Mouse (Mus musculus) MEL (cell line): ENCODE results near the gene Tgfbr3. TPM values are rescaled to one million over a fixed set of nuclear protein-coding genes. Genes with fewer than 3 reads are reported as not detected.

ENCODE experiments used
- DNase-seq: peaks from one replicate; pipeline ENCODE4 v3.0.0; 2011; ENCODE audit warnings: low read depth, low spot score
- H3K27ac ChIP-seq: 2 replicates; pipeline ENCODE4 v1.5.1; 2012; ENCODE audit warnings: low read depth, mild to moderate bottlenecking, control low read depth, low read length, moderate library complexity; ENCODE audit not compliant: control insufficient read depth
- H3K27me3 ChIP-seq, 2 experiments: fragments of 150-350 bp in 1 of 2; sonication (generic) in 1 of 2; 2 replicates each; pipeline ENCODE4 v1.6.1; 2012; ENCODE audit warnings: low read length in 2 of 2, mild to moderate bottlenecking in 2 of 2, improper control_type of control experiment in 1 of 2, moderate library complexity in 1 of 2; ENCODE audit not compliant: insufficient read depth in 2 of 2, control insufficient read depth in 1 of 2
- H3K36me3 ChIP-seq, 2 experiments: 2 replicates each; pipeline ENCODE4 v1.6.1; 2012 to 2014; ENCODE audit warnings: low read length in 2 of 2, improper control_type of control experiment in 1 of 2, inconsistent platforms in 1 of 2, mild to moderate bottlenecking in 1 of 2; ENCODE audit not compliant: insufficient read depth in 2 of 2, control insufficient read depth in 1 of 2
- H3K4me1 ChIP-seq, 2 experiments: fragments of 150-350 bp in 1 of 2; sonication (generic) in 1 of 2; 2 replicates each; pipeline ENCODE4 v1.6.1; 2012; ENCODE audit warnings: low read length in 2 of 2, improper control_type of control experiment in 1 of 2, mild to moderate bottlenecking in 1 of 2; ENCODE audit not compliant: insufficient read depth in 2 of 2, control insufficient read depth in 1 of 2
- H3K4me3 ChIP-seq, 2 experiments: fragments of 150-350 bp in 1 of 2; sonication (generic) in 1 of 2; 2 replicates each; pipeline ENCODE4 v1.5.1; 2012; ENCODE audit warnings: low read depth in 2 of 2, low read length in 2 of 2, mild to moderate bottlenecking in 2 of 2, moderate library complexity in 2 of 2, control low read depth in 1 of 2, improper control_type of control experiment in 1 of 2; ENCODE audit not compliant: control insufficient read depth in 1 of 2, insufficient read depth in 1 of 2
- H3K79me2 ChIP-seq: 2 replicates; pipeline ENCODE4 v1.6.1; 2012; ENCODE audit warnings: mild to moderate bottlenecking, low read length, moderate library complexity; ENCODE audit not compliant: control insufficient read depth, poor library complexity, insufficient read depth
- H3K9ac ChIP-seq: 2 replicates; pipeline ENCODE4 v1.6.1; 2012; ENCODE audit warnings: low read depth, mild to moderate bottlenecking, control low read depth, low read length, moderate library complexity; ENCODE audit not compliant: control insufficient read depth, poor library complexity, severe bottlenecking
- H3K9me3 ChIP-seq: fragments of 150-350 bp; sonication (generic); replicated peaks from 2 replicates; pipeline ENCODE4 v1.6.1; 2012; ENCODE audit warnings: mild to moderate bottlenecking, low read length, improper control_type of control experiment, moderate library complexity; ENCODE audit not compliant: insufficient read depth
- BHLHE40 ChIP-seq: IDR thresholded peaks from 2 replicates; pipeline ENCODE4 v1.6.1; 2012; ENCODE audit warnings: low read depth, mild to moderate bottlenecking, inconsistent platforms, low read length, improper control_type of control experiment, borderline replicate concordance
- CHD2 ChIP-seq: IDR thresholded peaks from 2 replicates; pipeline ENCODE4 v1.6.1; 2011; ENCODE audit warnings: low read length, improper control_type of control experiment
- CTCF ChIP-seq, 3 experiments: IDR thresholded peaks in 2 of 3; conservative IDR thresholded peaks in 1 of 3; 2 replicates each; pipeline ENCODE4 v1.5.1; 2011 to 2012; ENCODE audit warnings: low read length in 3 of 3, low read depth in 2 of 3, mild to moderate bottlenecking in 2 of 3, improper control_type of control experiment in 1 of 3, inconsistent platforms in 1 of 3, mixed read lengths in 1 of 3, moderate library complexity in 1 of 3; ENCODE audit not compliant: control insufficient read depth in 1 of 3, insufficient read depth in 1 of 3, poor library complexity in 1 of 3, severe bottlenecking in 1 of 3
- E2F4 ChIP-seq: IDR thresholded peaks from 2 replicates; pipeline ENCODE4 v1.6.1; 2011; ENCODE audit warnings: low read depth, low read length, improper control_type of control experiment, borderline replicate concordance
- ELF1 ChIP-seq: IDR thresholded peaks from 2 replicates; pipeline ENCODE4 v1.6.1; 2014; ENCODE audit warnings: low read depth, mild to moderate bottlenecking, inconsistent platforms, low read length, improper control_type of control experiment, moderate library complexity
- EP300 ChIP-seq, 2 experiments: IDR thresholded peaks; 2 replicates each; pipeline ENCODE4 v1.6.1; 2011; ENCODE audit warnings: improper control_type of control experiment in 2 of 2, low read length in 2 of 2, low read depth in 1 of 2, mild to moderate bottlenecking in 1 of 2
- GABPA ChIP-seq: IDR thresholded peaks from 2 replicates; pipeline ENCODE4 v1.6.1; 2012; ENCODE audit warnings: low read depth, mild to moderate bottlenecking, inconsistent platforms, low read length, improper control_type of control experiment, moderate library complexity
- HCFC1 ChIP-seq: IDR thresholded peaks from 2 replicates; pipeline ENCODE4 v1.6.1; 2012; ENCODE audit warnings: low read depth, mild to moderate bottlenecking, inconsistent platforms, low read length, improper control_type of control experiment, moderate library complexity
- JUND ChIP-seq: IDR thresholded peaks from 2 replicates; pipeline ENCODE4 v1.6.1; 2011; ENCODE audit warnings: low read depth, mild to moderate bottlenecking, improper control_type of control experiment, low read length
- KAT2A ChIP-seq: conservative IDR thresholded peaks from 2 replicates; pipeline ENCODE4 v1.6.1; 2012; ENCODE audit warnings: low read depth, low read length, improper control_type of control experiment, inconsistent platforms
- MAFK ChIP-seq: IDR thresholded peaks from 2 replicates; pipeline ENCODE4 v1.6.1; 2011; ENCODE audit warnings: low read depth, mild to moderate bottlenecking, low read length, improper control_type of control experiment, borderline replicate concordance
- MAZ ChIP-seq: IDR thresholded peaks from 2 replicates; pipeline ENCODE4 v1.6.1; 2012; ENCODE audit warnings: low read depth, mild to moderate bottlenecking, inconsistent platforms, low read length, improper control_type of control experiment
- MEF2A ChIP-seq: IDR thresholded peaks from 2 replicates; pipeline ENCODE4 v1.6.1; 2014; ENCODE audit warnings: low read depth, mild to moderate bottlenecking, inconsistent platforms, low read length, improper control_type of control experiment; ENCODE audit not compliant: poor library complexity, insufficient replicate concordance, severe bottlenecking; ENCODE audit errors: extremely low read depth
- MYB ChIP-seq: IDR thresholded peaks from 2 replicates; pipeline ENCODE4 v1.6.1; 2011; ENCODE audit warnings: mild to moderate bottlenecking, low read depth, low read length, improper control_type of control experiment
- MYC ChIP-seq: IDR thresholded peaks from 2 replicates; pipeline ENCODE4 v1.6.1; 2011; ENCODE audit warnings: low read depth, mild to moderate bottlenecking, low read length, improper control_type of control experiment, moderate library complexity
- NELFE ChIP-seq: IDR thresholded peaks from 2 replicates; pipeline ENCODE4 v1.6.1; 2011; ENCODE audit warnings: low read depth, low read length, improper control_type of control experiment
- POLR2A ChIP-seq, 2 experiments: IDR thresholded peaks; 2 replicates each; pipeline ENCODE4 v1.6.1; 2011 to 2012; ENCODE audit warnings: low read length in 2 of 2, mild to moderate bottlenecking in 2 of 2, control low read depth in 1 of 2, improper control_type of control experiment in 1 of 2, low read depth in 1 of 2, moderate library complexity in 1 of 2; ENCODE audit not compliant: control insufficient read depth in 1 of 2, insufficient read depth in 1 of 2, poor library complexity in 1 of 2
- POLR2AphosphoS2 ChIP-seq: IDR thresholded peaks from 2 replicates; pipeline ENCODE4 v1.6.1; 2011; ENCODE audit warnings: low read length, improper control_type of control experiment
- POLR2AphosphoS5 ChIP-seq: IDR thresholded peaks from 2 replicates; pipeline ENCODE4 v1.6.1; 2012; ENCODE audit warnings: low read depth, borderline replicate concordance, mild to moderate bottlenecking, inconsistent platforms, low read length, moderate library complexity, mixed read lengths
- RCOR1 ChIP-seq: IDR thresholded peaks from 2 replicates; pipeline ENCODE4 v1.6.1; 2012; ENCODE audit warnings: low read depth, mild to moderate bottlenecking, inconsistent platforms, low read length, improper control_type of control experiment
- SIN3A ChIP-seq: IDR thresholded peaks from 2 replicates; pipeline ENCODE4 v1.6.1; 2012; ENCODE audit warnings: low read length, improper control_type of control experiment, inconsistent platforms
- TAL1 ChIP-seq: IDR thresholded peaks from 2 replicates; pipeline ENCODE4 v1.6.1; 2012; ENCODE audit warnings: mild to moderate bottlenecking, inconsistent platforms, low read length, moderate library complexity, mixed read lengths
- TBP ChIP-seq: IDR thresholded peaks from 2 replicates; pipeline ENCODE4 v1.8.0; 2011; ENCODE audit warnings: low read depth, low read length, improper control_type of control experiment
- TCF12 ChIP-seq: IDR thresholded peaks from 2 replicates; pipeline ENCODE4 v1.6.1; 2014; ENCODE audit warnings: low read depth, mild to moderate bottlenecking, inconsistent platforms, low read length, improper control_type of control experiment, moderate library complexity
- UBTF ChIP-seq: IDR thresholded peaks from 2 replicates; pipeline ENCODE4 v1.6.1; 2012; ENCODE audit warnings: low read depth, mild to moderate bottlenecking, inconsistent platforms, low read length, improper control_type of control experiment, moderate library complexity, borderline replicate concordance; ENCODE audit not compliant: insufficient read depth
- ZC3H11A ChIP-seq: IDR thresholded peaks from 2 replicates; pipeline ENCODE4 v1.6.1; 2012; ENCODE audit warnings: low read depth, mild to moderate bottlenecking, inconsistent platforms, low read length, improper control_type of control experiment
- ZKSCAN1 ChIP-seq: IDR thresholded peaks from 2 replicates; pipeline ENCODE4 v1.6.1; 2012; ENCODE audit warnings: low read depth, mild to moderate bottlenecking, inconsistent platforms, low read length, improper control_type of control experiment, moderate library complexity
- ZMIZ1 ChIP-seq: IDR thresholded peaks from 2 replicates; pipeline ENCODE4 v1.6.1; 2012; ENCODE audit warnings: low read depth, mild to moderate bottlenecking, inconsistent platforms, low read length, improper control_type of control experiment, moderate library complexity
- ZNF384 ChIP-seq: IDR thresholded peaks from 2 replicates; pipeline ENCODE4 v1.6.1; 2012; ENCODE audit warnings: low read depth, mild to moderate bottlenecking, inconsistent platforms, low read length, improper control_type of control experiment
- polyA plus RNA-seq, 2 experiments: library from polyadenylated mRNA; stranded (reverse) in 1 of 2; unstranded in 1 of 2; fragments of >175 nt in 1 of 2; fragments of >200 nt in 1 of 2; gene quantifications; 2 replicates each; pipeline versions ENCODE4 v1.2.1 to v1.2.4; 2012; ENCODE audit warnings: low replicate concordance in 2 of 2, low read depth in 1 of 2; ENCODE audit not compliant: insufficient read length in 2 of 2, insufficient read depth in 1 of 2, missing spikeins in 1 of 2
- total RNA-seq: library from RNA; depleted of rRNA; stranded (reverse); fragments of 300-350 nt; gene quantifications from 2 replicates; pipeline ENCODE4 v1.2.3, GENCODE M21; 2012

Tgfbr3 gene
- total and polyA plus RNA-seq, 3 experiments: 3.0 to 5.9 TPM; not detected in 1

DNA sequence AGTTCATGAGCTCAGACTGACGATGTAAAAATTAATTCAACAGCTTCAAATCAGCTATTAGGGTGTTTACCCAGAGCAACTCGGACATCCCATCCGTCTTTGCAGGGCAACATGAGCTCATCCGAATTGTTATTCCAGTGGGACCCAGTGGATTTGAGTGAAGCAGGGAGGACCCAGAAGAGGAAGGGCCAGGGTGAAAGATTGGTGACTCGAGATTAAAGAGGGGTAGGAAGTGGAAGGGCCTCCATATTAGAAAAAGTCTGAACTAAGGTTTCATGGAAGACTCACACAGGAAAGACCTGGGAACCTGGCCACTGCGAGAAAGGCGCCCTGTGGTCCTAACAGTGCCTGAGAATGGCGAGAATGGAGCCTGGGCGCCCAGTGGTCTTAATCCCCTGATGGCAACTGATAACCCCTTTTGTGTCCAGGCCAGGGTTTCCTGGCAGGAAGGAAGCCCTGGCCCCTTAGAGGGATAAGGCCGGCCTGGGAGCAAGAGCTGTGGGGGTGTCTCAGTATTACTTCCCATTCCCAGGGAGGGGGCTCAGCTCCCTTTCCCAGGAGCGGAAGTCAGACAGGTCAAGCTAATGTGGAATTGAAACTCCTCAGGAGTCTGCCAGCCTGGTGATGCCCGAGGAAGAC is 208.3 kb downstream of the Tgfbr3 start:
- Histone ChIP-seq H3K79me2 (no peaks in the 10 kb centered on the region), H3K4me1 (peaks cover 0 to 7% of the 10 kb centered on the region in 2 experiments; a peak in 2 of 4 replicates), H3K4me3 (no peak overlapping the region), H3K36me3 (no peaks in the 10 kb centered on the region), H3K27ac (no peak overlapping the region)
- no peak for DNase-seq
- TF ChIP-seq ZC3H11A (no peak), MEF2A (no peak), TCF12 (no peak), ZNF384 (no peak), GABPA (no peak), TAL1 (no peak), JUND (no peak), HCFC1 (no peak), UBTF (no peak), SIN3A (no peak), ZKSCAN1 (no peak), KAT2A (no peak), MYB (no peak), RCOR1 (no peak), MAFK (no peak), E2F4 (no peak), POLR2A (IDR thresholded peaks at IDR 0.05; ENCODE audit: control insufficient read depth in 1 of 2, insufficient read depth in 1 of 2, low read depth in 1 of 2, low read length in 2 of 2, poor library complexity in 1 of 2) (no peak), MAZ (no peak), TBP (no peak)
- TF ChIP-seq, all 39 proteins: peak for 0
- H3K9me3 ChIP-seq: no peaks in the 10 kb centered on the region
- H3K9ac ChIP-seq: no peak overlapping the region
- no peaks in the 10 kb centered on the region; a peak in 1 of 4 replicates for H3K27me3 ChIP-seq

DNA sequence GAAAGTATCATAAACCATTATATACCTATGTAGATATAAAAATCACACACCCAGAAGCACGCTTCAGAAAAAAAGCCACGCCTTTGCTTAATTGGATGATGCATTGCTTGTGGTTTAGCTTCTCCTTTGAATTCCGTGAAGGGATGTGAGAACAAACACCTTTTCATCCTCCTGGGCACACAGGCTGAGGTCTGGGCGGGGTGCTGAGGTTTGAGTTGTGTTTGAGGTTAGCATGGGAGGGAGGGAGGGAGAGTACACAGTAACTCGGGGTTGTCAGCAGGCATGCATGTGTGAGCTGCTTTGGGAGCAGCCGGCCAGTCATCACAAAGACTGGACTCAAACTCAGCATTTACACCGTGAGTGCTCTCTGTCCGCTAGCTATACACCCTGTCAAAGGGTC is 209.5 kb downstream of the Tgfbr3 start:
- no peaks in the 10 kb centered on the region for H3K79me2 ChIP-seq

More for the DNA sequence above, 209.5 kb downstream of the Tgfbr3 start:
- Histone ChIP-seq H3K27me3 (no peaks in the 10 kb centered on the region; a peak in 1 of 4 replicates), H3K9me3 (no peaks in the 10 kb centered on the region), H3K27ac (no peak overlapping the region), H3K4me3 (no peak overlapping the region), H3K4me1 (peaks cover under 1 to 10% of the 10 kb centered on the region in 2 experiments; a peak in 3 of 4 replicates), H3K36me3 (peaks cover 0 to 1% of the 10 kb centered on the region in 2 experiments; a peak in 1 of 4 replicates), H3K9ac (no peak overlapping the region)
- no peak for TF ChIP-seq ZNF384
- TF ChIP-seq CTCF (IDR thresholded peaks at IDR 0.05 in 2 of 3, conservative IDR thresholded peaks at IDR 0.05 in 1 of 3; ENCODE audit: control insufficient read depth in 1 of 3, insufficient read depth in 1 of 3, low read depth in 2 of 3, low read length in 3 of 3, poor library complexity in 1 of 3, severe bottlenecking in 1 of 3): no peak
- no peak for TF ChIP-seq ZMIZ1
- no peak for TF ChIP-seq BHLHE40
- no peak for TF ChIP-seq POLR2A (IDR thresholded peaks at IDR 0.05; ENCODE audit: control insufficient read depth in 1 of 2, insufficient read depth in 1 of 2, low read depth in 1 of 2, low read length in 2 of 2, poor library complexity in 1 of 2)
- no peak for TF ChIP-seq ZKSCAN1
- TF ChIP-seq MYC: no peak
- no peak for TF ChIP-seq NELFE
- TF ChIP-seq RCOR1: no peak
- no peak for TF ChIP-seq GABPA
- TF ChIP-seq POLR2AphosphoS5: no peak
- no peak for TF ChIP-seq CHD2
- no peak for TF ChIP-seq ELF1
- no peak for TF ChIP-seq EP300 (IDR thresholded peaks at IDR 0.05; ENCODE audit: low read depth in 1 of 2, low read length in 2 of 2)
- TF ChIP-seq MEF2A: no peak
- no peak for TF ChIP-seq POLR2AphosphoS2
- no peak for DNase-seq
